Mouse (Mus musculus) thymus, adult 2 months (tissue): ENCODE measurements around the gene Psd4.

Experiments
- CTCF ChIP-seq: fragments of 200-500 bp; IDR thresholded peaks from 2 replicates; pipeline ENCODE4 v1.5.1; 2012; ENCODE audit warnings: mild to moderate bottlenecking, control low read depth, low read length, moderate library complexity, borderline replicate concordance; ENCODE audit not compliant: control insufficient read depth, poor library complexity, insufficient read depth; ENCODE audit errors: extremely low read depth
- POLR2A ChIP-seq: fragments of 200-500 bp; IDR thresholded peaks from 2 replicates; pipeline ENCODE4 v1.6.1; 2012; ENCODE audit warnings: mild to moderate bottlenecking, low read length, control low read depth, moderate library complexity; ENCODE audit not compliant: control insufficient read depth, poor library complexity, insufficient read depth; ENCODE audit errors: extremely low read depth

DNA sequence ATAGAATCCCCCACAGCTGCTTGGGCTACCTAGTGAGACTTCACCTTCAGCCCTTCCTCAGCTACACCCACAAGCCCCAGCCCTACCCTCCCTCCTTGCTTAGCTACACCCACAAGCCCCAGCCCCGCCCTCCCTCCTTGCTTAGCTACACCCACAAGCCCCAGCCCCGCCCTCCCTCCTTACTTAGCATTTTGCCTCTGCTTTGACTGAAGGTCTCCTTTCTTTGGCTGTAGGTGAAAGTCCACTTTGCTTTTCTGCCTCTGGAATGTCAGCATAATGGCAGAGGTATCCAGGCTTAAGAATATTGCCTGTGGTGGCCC lies 93.4 kb downstream of the Psd4 start:
- TF ChIP-seq CTCF: no peak
- no peak for TF ChIP-seq POLR2A
